Mouse (Mus musculus): ENCODE measurements around the gene Mrgprf. TPM values are rescaled to one million over a fixed set of nuclear protein-coding genes. Genes with fewer than 3 reads are reported as not detected.
A peak's percentile ranks its signal among the peaks of the same experiment; 100 is the strongest.

Mrgprf gene
- polyA plus RNA-seq, 1 experiment: 24.0 TPM

- DNase-seq: no peak
- no peak for TF ChIP-seq POLR2A (IDR thresholded peaks at IDR 0.05; ENCODE audit: borderline replicate concordance, insufficient read depth, low read length)
- TF ChIP-seq CTCF (IDR thresholded peaks at IDR 0.05; ENCODE audit: borderline replicate concordance, insufficient read depth, low read depth, low read length): no peak
- Histone ChIP-seq H3K4me1 (ENCODE audit: control insufficient read depth, insufficient read depth, low read length) (peaks cover 38% of the 10 kb centered on the region), H3K27ac (ENCODE audit: insufficient read depth, low read length) (no peak overlapping the region), H3K27me3 (ENCODE audit: control insufficient read depth, insufficient read depth, low read length) (no peaks in the 10 kb centered on the region), H3K4me3 (replicated peaks; ENCODE audit: insufficient read depth, low read depth, low read length) (no peak overlapping the region)
- WGBS: 60% methylated on average over 2 of the region's 2 CpGs
Observed at GRCm38 (mm10) chr7:145330641-145331040, 30.0 kb downstream of the Mrgprf start.

DNA sequence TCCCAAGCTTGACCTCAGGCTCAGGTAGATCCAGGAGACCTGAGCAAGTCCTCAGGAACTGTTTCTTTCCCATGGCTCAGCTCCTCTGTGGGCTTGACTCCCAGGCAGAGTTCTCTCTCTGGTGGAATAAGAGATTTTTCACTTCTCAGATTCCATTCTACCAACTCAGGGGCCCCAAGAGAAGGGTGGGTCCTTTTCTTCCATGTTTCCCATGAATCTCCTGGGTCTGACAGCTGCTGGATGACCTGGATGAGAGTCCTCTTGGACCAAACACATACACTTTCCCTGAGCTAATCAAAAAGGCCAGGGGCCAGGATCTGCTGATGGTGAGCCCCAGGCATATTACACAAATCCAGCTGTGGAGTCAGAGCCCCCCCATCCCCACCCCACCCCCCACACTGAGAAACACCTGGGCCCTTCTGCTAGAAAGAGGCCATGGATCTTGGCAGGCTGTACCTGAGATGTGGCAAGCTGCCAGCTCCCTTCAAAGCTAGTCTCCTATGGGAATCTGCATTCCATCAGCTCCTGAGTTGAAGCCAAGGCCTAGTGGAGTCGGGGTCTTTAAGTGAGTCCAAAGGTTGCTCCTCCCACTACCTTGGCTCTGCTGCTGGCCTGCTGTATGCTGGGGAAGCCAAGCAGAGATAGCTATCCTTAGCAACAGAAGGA, 31.9 kb downstream of the Mrgprf start:
- H3K27me3 ChIP-seq (ENCODE audit: control insufficient read depth, insufficient read depth, low read length): no peaks in the 10 kb centered on the region
- H3K4me3 ChIP-seq (replicated peaks; ENCODE audit: insufficient read depth, low read depth, low read length): no peak overlapping the region
- H3K4me1 ChIP-seq (ENCODE audit: control insufficient read depth, insufficient read depth, low read length): peaks cover 52% of the 10 kb centered on the region
- peak; percentile 75 to 79 for DNase-seq
- 4% methylated on average over 1 of the region's 1 CpGs for WGBS
- TF ChIP-seq POLR2A (IDR thresholded peaks at IDR 0.05; ENCODE audit: borderline replicate concordance, insufficient read depth, low read length): no peak
- TF ChIP-seq CTCF (IDR thresholded peaks at IDR 0.05; ENCODE audit: borderline replicate concordance, insufficient read depth, low read depth, low read length): no peak
- H3K27ac ChIP-seq (ENCODE audit: insufficient read depth, low read length): peak overlapping the region; percentile 98

DNA sequence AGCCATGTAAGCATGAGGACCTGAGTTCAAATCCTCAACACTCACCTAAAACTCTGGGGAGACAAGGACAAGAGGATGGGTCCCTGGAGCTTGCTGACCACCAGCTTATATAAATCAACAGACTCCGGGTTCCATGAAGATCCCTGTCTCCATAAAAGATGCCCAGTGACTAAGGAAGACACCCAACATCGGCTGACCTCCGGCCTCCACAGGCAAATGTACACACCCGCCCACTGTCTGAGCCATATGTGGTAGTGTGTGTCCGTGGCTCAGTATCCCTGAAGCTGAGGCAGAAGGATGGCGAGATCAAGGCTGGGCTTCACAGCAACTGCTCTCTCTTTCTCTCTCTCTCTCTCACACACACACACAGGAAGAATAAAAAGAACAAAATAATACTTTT, 33.3 kb downstream of the Mrgprf start:
- Histone ChIP-seq H3K4me1 (ENCODE audit: control insufficient read depth, insufficient read depth, low read length) (peaks cover 62% of the 10 kb centered on the region), H3K27ac (ENCODE audit: insufficient read depth, low read length) (peak overlapping the region; percentile 98), H3K4me3 (replicated peaks; ENCODE audit: insufficient read depth, low read depth, low read length) (no peak overlapping the region), H3K27me3 (ENCODE audit: control insufficient read depth, insufficient read depth, low read length) (no peaks in the 10 kb centered on the region)
- TF ChIP-seq CTCF (IDR thresholded peaks at IDR 0.05; ENCODE audit: borderline replicate concordance, insufficient read depth, low read depth, low read length) (no peak), POLR2A (IDR thresholded peaks at IDR 0.05; ENCODE audit: borderline replicate concordance, insufficient read depth, low read length) (no peak)
- DNase-seq: peak; percentile 46 to 48
- 76% methylated on average over 6 of the region's 6 CpGs for WGBS

DNA sequence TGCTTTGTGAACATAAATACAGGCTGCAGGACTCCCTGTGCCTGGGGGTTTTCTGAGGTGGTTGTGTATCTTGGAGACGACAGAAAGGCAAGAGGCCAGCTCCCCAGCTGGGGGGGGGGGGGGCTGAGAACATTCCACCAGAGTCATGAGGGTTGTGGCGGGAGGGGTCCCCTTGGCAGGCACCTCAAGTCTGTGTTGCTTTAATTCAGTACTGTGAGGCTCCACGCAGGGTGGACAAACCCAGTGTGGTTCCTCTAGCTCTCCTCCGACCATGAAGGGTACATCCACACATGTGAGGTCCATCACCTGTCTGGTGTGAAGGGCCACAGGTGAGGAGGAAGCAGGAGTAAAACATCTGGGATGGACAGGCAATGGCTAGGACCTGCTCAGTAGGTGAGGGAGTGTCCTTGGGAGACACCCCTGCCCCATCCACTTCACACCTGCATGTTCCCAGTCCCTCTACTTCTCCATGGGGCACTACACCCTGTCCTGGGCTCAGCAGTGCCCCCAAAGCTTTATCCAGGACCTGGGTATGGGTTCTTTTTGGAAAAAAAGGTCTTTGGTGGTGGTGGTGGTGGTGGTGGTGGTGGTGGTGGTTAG, 33.9 kb downstream of the Mrgprf start:
- Histone ChIP-seq H3K27me3 (ENCODE audit: control insufficient read depth, insufficient read depth, low read length) (no peaks in the 10 kb centered on the region), H3K4me1 (ENCODE audit: control insufficient read depth, insufficient read depth, low read length) (peaks cover 62% of the 10 kb centered on the region), H3K4me3 (replicated peaks; ENCODE audit: insufficient read depth, low read depth, low read length) (no peak overlapping the region), H3K27ac (ENCODE audit: insufficient read depth, low read length) (peak overlapping the region; percentile 98)
- no peak for TF ChIP-seq POLR2A (IDR thresholded peaks at IDR 0.05; ENCODE audit: borderline replicate concordance, insufficient read depth, low read length)
- TF ChIP-seq CTCF (IDR thresholded peaks at IDR 0.05; ENCODE audit: borderline replicate concordance, insufficient read depth, low read depth, low read length): no peak
- DNase-seq: peak in 1 of 2 experiments; percentile 52
- 7% methylated on average over 4 of the region's 4 CpGs for WGBS

DNA sequence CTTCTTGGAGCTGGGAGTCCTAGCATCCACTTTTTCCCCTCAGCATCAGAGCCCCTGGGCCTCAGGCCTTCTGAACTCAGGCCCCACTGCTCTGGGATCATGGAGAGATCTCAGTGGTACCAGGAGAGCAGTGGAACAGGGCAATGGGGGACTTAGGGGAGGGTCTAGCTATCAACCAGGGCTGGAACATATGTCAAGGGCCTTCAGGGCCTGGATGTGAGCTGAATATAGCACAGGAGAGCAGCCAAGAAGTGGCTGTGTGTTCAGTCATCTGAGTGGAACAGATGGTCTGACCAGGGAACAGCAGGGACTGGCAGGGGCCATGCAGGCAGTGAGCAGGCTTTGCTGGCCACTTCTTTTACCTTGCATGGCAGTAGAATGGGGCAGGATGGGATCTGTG, 34.6 kb downstream of the Mrgprf start:
- Histone ChIP-seq H3K4me1 (ENCODE audit: control insufficient read depth, insufficient read depth, low read length) (peaks cover 62% of the 10 kb centered on the region), H3K4me3 (replicated peaks; ENCODE audit: insufficient read depth, low read depth, low read length) (no peak overlapping the region), H3K27ac (ENCODE audit: insufficient read depth, low read length) (peak overlapping the region; percentile 98), H3K27me3 (ENCODE audit: control insufficient read depth, insufficient read depth, low read length) (no peaks in the 10 kb centered on the region)
- DNase-seq: peak; percentile 94 to 98
- TF ChIP-seq CTCF (IDR thresholded peaks at IDR 0.05; ENCODE audit: borderline replicate concordance, insufficient read depth, low read depth, low read length) (no peak), POLR2A (IDR thresholded peaks at IDR 0.05; ENCODE audit: borderline replicate concordance, insufficient read depth, low read length) (0 out of 2 replicates have a peak, but pooled peaks have one; percentile 31)

GRCm38 (mm10) chr7:145335616-145336332, 35.1 kb downstream of the Mrgprf start:
- WGBS: 34% methylated on average over 3 of the region's 3 CpGs

GRCm38 (mm10) chr7:145337889-145338288, 37.3 kb downstream of the Mrgprf start:
- Histone ChIP-seq H3K27ac (ENCODE audit: insufficient read depth, low read length) (peak overlapping the region; percentile 66), H3K27me3 (ENCODE audit: control insufficient read depth, insufficient read depth, low read length) (no peaks in the 10 kb centered on the region), H3K4me3 (replicated peaks; ENCODE audit: insufficient read depth, low read depth, low read length) (no peak overlapping the region), H3K4me1 (ENCODE audit: control insufficient read depth, insufficient read depth, low read length) (peaks cover 47% of the 10 kb centered on the region)
- no peak for TF ChIP-seq POLR2A (IDR thresholded peaks at IDR 0.05; ENCODE audit: borderline replicate concordance, insufficient read depth, low read length)
- no peak for TF ChIP-seq CTCF (IDR thresholded peaks at IDR 0.05; ENCODE audit: borderline replicate concordance, insufficient read depth, low read depth, low read length)
- peak; percentile 65 to 77 for DNase-seq
- WGBS: 43% methylated on average over 2 of the region's 2 CpGs

More at GRCm38 (mm10) chr7:145335616-145336332, 35.1 kb downstream of the Mrgprf start:
- peak overlapping the region; percentile 97 for H3K27ac ChIP-seq (ENCODE audit: insufficient read depth, low read length)
- no peaks in the 10 kb centered on the region for H3K27me3 ChIP-seq (ENCODE audit: control insufficient read depth, insufficient read depth, low read length)
- H3K4me3 ChIP-seq (replicated peaks; ENCODE audit: insufficient read depth, low read depth, low read length): no peak overlapping the region
- peak; percentile 81 to 82 for DNase-seq
- peaks cover 59% of the 10 kb centered on the region for H3K4me1 ChIP-seq (ENCODE audit: control insufficient read depth, insufficient read depth, low read length)
- TF ChIP-seq CTCF (IDR thresholded peaks at IDR 0.05; ENCODE audit: borderline replicate concordance, insufficient read depth, low read depth, low read length): no peak
- no peak for TF ChIP-seq POLR2A (IDR thresholded peaks at IDR 0.05; ENCODE audit: borderline replicate concordance, insufficient read depth, low read length)
